ENCODE assay signal across 8 mouse cellular contexts in the genomic region with DNA sequence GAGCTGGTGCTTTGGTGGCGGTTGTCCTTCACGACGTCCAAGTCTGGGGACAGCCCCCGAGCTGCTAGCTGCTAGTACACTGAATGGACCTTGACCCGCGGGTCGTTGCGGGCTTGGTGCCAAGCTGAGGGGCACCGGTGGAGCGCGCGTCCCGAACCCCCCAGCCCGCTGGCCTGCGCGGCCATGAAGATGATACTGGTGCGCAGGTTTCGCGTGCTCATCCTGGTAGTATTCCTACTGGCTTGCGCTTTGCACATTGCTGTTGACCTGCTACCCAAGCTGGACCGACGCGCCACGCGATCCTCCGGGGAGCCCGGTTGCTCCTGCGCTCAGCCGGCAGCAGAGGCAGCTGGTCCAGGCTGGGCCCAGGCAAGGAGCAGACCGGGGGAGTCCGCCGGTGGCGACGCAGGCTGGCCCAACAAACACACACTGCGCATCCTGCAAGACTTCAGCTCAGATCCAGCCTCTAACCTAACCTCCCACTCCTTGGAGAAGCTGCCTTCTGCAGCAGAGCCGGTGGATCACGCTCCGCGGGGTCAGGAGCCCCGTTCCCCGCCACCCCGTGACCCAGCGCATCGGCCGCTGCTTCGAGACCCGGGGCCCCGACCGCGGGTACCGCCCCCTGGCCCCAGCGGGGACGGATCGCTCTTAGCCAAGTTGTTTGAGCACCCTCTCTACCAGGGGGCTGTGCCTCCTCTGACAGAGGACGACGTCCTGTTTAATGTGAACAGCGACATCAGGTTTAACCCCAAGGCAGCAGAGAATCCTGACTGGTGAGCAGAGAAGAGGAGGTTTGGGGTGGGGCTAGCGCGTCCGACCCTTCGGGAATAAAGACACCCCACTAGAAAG. TPM values are rescaled to one million over a fixed set of nuclear protein-coding genes. Genes with fewer than 3 reads are reported as not detected.
A peak's percentile ranks its signal among the peaks of the same experiment; 100 is the strongest.
DNase-seq lines count a peak whose midpoint lies in the region; ATAC-seq and TF ChIP-seq lines count a peak whose summit lies in the region.

No protein-coding gene starts in this region.

- WGBS in hindbrain, embryonic 14.5 days, result under 1% methylated on average over 61 of the region's 61 CpGs
- WGBS in limb, embryonic 11.5 days, result 3% methylated on average over 61 of the region's 61 CpGs
- under 1% methylated on average over 61 of the region's 61 CpGs for WGBS in midbrain, embryonic 16.5 days

- H3K27ac ChIP-seq in bone marrow macrophage, adult 2 months (ENCODE audit: insufficient read depth, low read depth, low read length), result peak overlapping the region; percentile 44
- peak overlapping the region; percentile 99 for H3K27ac ChIP-seq in hindbrain, embryonic 14.5 days
- no peak overlapping the region for H3K27ac ChIP-seq in limb, embryonic 11.5 days (replicated peaks; ENCODE audit: low read depth, low read length)
- peak overlapping the region; percentile 94 for H3K27ac ChIP-seq in midbrain, embryonic 16.5 days (ENCODE audit: low read length)

- H3K4me2 ChIP-seq in hindbrain, embryonic 14.5 days (replicated peaks), result peak overlapping the region; percentile 86
- H3K4me2 ChIP-seq in limb, embryonic 11.5 days (ENCODE audit: low read depth, severe bottlenecking), result peak overlapping the region; percentile 99
- peak overlapping the region; percentile 84 for H3K4me2 ChIP-seq in midbrain, embryonic 16.5 days (ENCODE audit: low read length)

- H3K27me3 ChIP-seq in hindbrain, embryonic 14.5 days (ENCODE audit: control insufficient read depth, insufficient read depth, low read length), result no peaks in the 10 kb centered on the region
- peaks cover 53% of the 10 kb centered on the region for H3K27me3 ChIP-seq in limb, embryonic 11.5 days (ENCODE audit: control insufficient read depth, insufficient read depth, low read length)
- H3K27me3 ChIP-seq in midbrain, embryonic 16.5 days (ENCODE audit: control insufficient read depth, insufficient read depth, low read depth, low read length), result no peaks in the 10 kb centered on the region

- TF ChIP-seq POLR2A in bone marrow macrophage, adult 2 months (IDR thresholded peaks at IDR 0.05; ENCODE audit: borderline replicate concordance, low read depth, low read length), result no peak

- DNase-seq in cerebellum, adult 18-20 months, result peak; percentile 13 to 28
- DNase-seq in cerebellum, adult 9-10 months, result no peak
- DNase-seq in frontal cortex, postnatal 10 days (ENCODE audit: low spot score in 2 of 2), result peak; percentile 34 to 52
- peak; percentile 45 for DNase-seq in hindbrain, embryonic 14.5 days (ENCODE audit: low spot score)
- peak; percentile 39 for DNase-seq in limb, embryonic 11.5 days (ENCODE audit: low spot score)
- peak; percentile 21 for DNase-seq in yolk sac, embryonic 10.5 days (ENCODE audit: low spot score)

- no peaks in the 10 kb centered on the region for H3K9me3 ChIP-seq in hindbrain, embryonic 14.5 days (ENCODE audit: control insufficient read depth, low read length)
- no peaks in the 10 kb centered on the region for H3K9me3 ChIP-seq in limb, embryonic 11.5 days (ENCODE audit: control insufficient read depth, low read length)
- no peaks in the 10 kb centered on the region for H3K9me3 ChIP-seq in midbrain, embryonic 16.5 days (replicated peaks; ENCODE audit: control insufficient read depth, low read length, poor library complexity, severe bottlenecking)

- peak; percentile 10; the same call in 1 of the 2 replicates for ATAC-seq in hindbrain, embryonic 14.5 days (ENCODE audit: low FRiP score)
- no peak for ATAC-seq in limb, embryonic 11.5 days (ENCODE audit: insufficient number of reproducible peaks, low FRiP score, low TSS enrichment, low read depth)
- peak; percentile 19 for ATAC-seq in midbrain, embryonic 16.5 days

- peak overlapping the region; percentile 99 for H3K9ac ChIP-seq in hindbrain, embryonic 14.5 days
- no peak overlapping the region for H3K9ac ChIP-seq in limb, embryonic 11.5 days (ENCODE audit: low read length)
- H3K9ac ChIP-seq in midbrain, embryonic 16.5 days (ENCODE audit: low read depth, low read length), result peak overlapping the region; percentile 85

- peaks cover 32% of the 10 kb centered on the region for H3K4me1 ChIP-seq in bone marrow macrophage, adult 2 months (ENCODE audit: control insufficient read depth, insufficient read depth, low read length)
- H3K4me1 ChIP-seq in hindbrain, embryonic 14.5 days (replicated peaks; ENCODE audit: control insufficient read depth, insufficient read depth, low read length), result peaks cover 47% of the 10 kb centered on the region
- peaks cover 12% of the 10 kb centered on the region for H3K4me1 ChIP-seq in limb, embryonic 11.5 days (ENCODE audit: control insufficient read depth, insufficient read depth, low read length)
- peaks cover 46% of the 10 kb centered on the region for H3K4me1 ChIP-seq in midbrain, embryonic 16.5 days (ENCODE audit: control insufficient read depth, insufficient read depth, low read length)

- TF ChIP-seq CTCF in bone marrow macrophage, adult 2 months (IDR thresholded peaks at IDR 0.05; ENCODE audit: low read depth, low read length), result no peak

- H3K36me3 ChIP-seq in hindbrain, embryonic 14.5 days (replicated peaks; ENCODE audit: control insufficient read depth, insufficient read depth), result peaks cover 31% of the 10 kb centered on the region
- H3K36me3 ChIP-seq in limb, embryonic 11.5 days (ENCODE audit: control insufficient read depth, insufficient read depth, low read length), result no peaks in the 10 kb centered on the region
- H3K36me3 ChIP-seq in midbrain, embryonic 16.5 days (ENCODE audit: control insufficient read depth, insufficient read depth, low read length), result peaks cover 4% of the 10 kb centered on the region

- peak overlapping the region; percentile 81 for H3K4me3 ChIP-seq in bone marrow macrophage, adult 2 months (ENCODE audit: insufficient read depth, low read length)
- H3K4me3 ChIP-seq in hindbrain, embryonic 14.5 days (replicated peaks; ENCODE audit: low read length), result peak overlapping the region; percentile 75
- peak overlapping the region; percentile 58 for H3K4me3 ChIP-seq in limb, embryonic 11.5 days (ENCODE audit: low read depth, low read length)
- H3K4me3 ChIP-seq in midbrain, embryonic 16.5 days (ENCODE audit: low read depth, low read length), result peak overlapping the region; percentile 63

RNA-seq across cellular contexts. Expression of a gene that starts 1.4 kb away (rescaled TPM):
- 33.1 and 36.5 TPM in 2 replicates for polyA plus RNA-seq in bone marrow macrophage, adult 2 months (2012; ENCODE audit: insufficient read depth, insufficient read length, missing spikeins)
- 63.5 and 72.0 TPM in 2 replicates for polyA plus RNA-seq in hindbrain, embryonic 14.5 days (2014; fragmentation: Nextera tagmentation; extraction: Ambion mirVana)
- polyA plus RNA-seq in limb, embryonic 11.5 days (2014; fragmentation: Nextera tagmentation; extraction: Ambion mirVana), result 1.6 and 1.9 TPM in 2 replicates
- 41.9 and 44.7 TPM in 2 replicates for polyA plus RNA-seq in midbrain, embryonic 16.5 days (2015; fragmentation: Nextera tagmentation; extraction: Ambion mirVana)

Comparison
In these comparisons a context has a peak if more than half of its experiments do, and no peak if none do; other contexts are left out.
1. RNA of a gene that starts 1.4 kb away (polyA plus RNA-seq): 63.5 to 72.0 TPM in hindbrain, embryonic 14.5 days, 41.9 to 44.7 TPM in midbrain, embryonic 16.5 days and 33.1 to 36.5 TPM in bone marrow macrophage, adult 2 months; 1.6 to 1.9 TPM in limb, embryonic 11.5 days; every median in the first group is over 10 times any median in the second.
2. Peak in every context shown above with its lines, with median percentiles within 50 percentile points of each other: H3K4me3 ChIP-seq and H3K4me2 ChIP-seq.